Mouse (Mus musculus): ENCODE measurements around the gene Grap2. TPM values are rescaled to one million over a fixed set of nuclear protein-coding genes. Genes with fewer than 3 reads are reported as not detected.

Grap2 gene
- polyA plus RNA-seq, 1 experiment from 2014 or later: 13.3 TPM

GRCm38 (mm10) chr15:80641702-80642435 is 69.5 kb downstream of the Grap2 start:
- no peak overlapping the region for H3K4me3 ChIP-seq (ENCODE audit: low read depth, low read length)
- no peak for ATAC-seq
- DNase-seq: no peak
- no peak overlapping the region for H3K27ac ChIP-seq (ENCODE audit: low read depth)
- no peaks in the 10 kb centered on the region for H3K36me3 ChIP-seq (replicated peaks; ENCODE audit: insufficient read depth, low read length)
- no peak for TF ChIP-seq EP300 (IDR thresholded peaks at IDR 0.05; ENCODE audit: low read depth)
- H3K4me2 ChIP-seq (ENCODE audit: low read depth, low read length): no peak overlapping the region
- no peaks in the 10 kb centered on the region for H3K27me3 ChIP-seq (ENCODE audit: insufficient read depth, low read length)
- H3K4me1 ChIP-seq (ENCODE audit: insufficient read depth): peaks cover 6% of the 10 kb centered on the region
- H3K9me3 ChIP-seq (ENCODE audit: low read length): no peaks in the 10 kb centered on the region
- H3K9ac ChIP-seq (replicated peaks): no peak overlapping the region
- 65% methylated on average over 2 of the region's 2 CpGs for WGBS (ENCODE audit: insufficient replicate concordance)

DNA sequence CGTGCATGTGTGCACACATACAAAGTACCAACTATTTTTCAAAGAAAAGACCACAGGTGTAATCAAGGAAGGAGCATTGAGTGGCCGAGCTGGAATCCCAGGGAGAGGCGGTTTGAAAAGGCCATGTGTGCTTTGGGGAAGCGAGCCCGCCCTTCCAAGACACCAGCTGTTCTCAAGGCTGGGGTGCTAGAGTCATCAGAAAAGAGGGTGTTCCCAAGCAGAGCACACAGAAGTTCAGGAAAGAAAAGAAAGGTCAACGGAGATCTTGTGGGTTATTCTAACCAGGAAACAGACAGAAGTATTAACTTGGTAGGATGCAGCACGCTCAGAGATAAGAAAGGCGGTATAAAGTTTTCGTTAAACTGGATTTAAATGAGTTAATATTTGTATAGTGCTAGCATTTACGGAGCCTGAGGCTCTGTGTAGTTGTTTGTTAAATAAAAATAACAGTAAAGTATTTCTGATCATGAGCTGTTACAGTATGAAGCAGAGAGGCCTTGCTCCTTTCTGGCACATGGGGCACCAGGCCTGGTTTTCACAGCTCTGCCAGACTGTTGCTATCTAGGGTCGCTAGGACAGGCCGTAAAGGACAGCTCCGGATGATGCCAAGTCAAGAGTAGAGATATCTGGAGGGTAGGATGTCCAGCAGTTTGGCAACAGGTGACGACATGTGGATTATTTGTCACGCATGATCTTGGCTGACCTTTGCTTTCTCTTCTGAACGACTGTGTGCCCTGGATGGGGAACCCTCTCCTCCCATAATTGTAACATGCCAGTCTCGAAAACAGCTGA is 72.8 kb downstream of the Grap2 start:
- Histone ChIP-seq H3K4me1 (ENCODE audit: insufficient read depth) (no peaks in the 10 kb centered on the region), H3K4me2 (ENCODE audit: low read depth, low read length) (no peak overlapping the region), H3K9ac (replicated peaks) (no peak overlapping the region), H3K36me3 (replicated peaks; ENCODE audit: insufficient read depth, low read length) (no peaks in the 10 kb centered on the region), H3K27me3 (ENCODE audit: insufficient read depth, low read length) (no peaks in the 10 kb centered on the region), H3K27ac (ENCODE audit: low read depth) (no peak overlapping the region), H3K9me3 (ENCODE audit: low read length) (no peaks in the 10 kb centered on the region), H3K4me3 (ENCODE audit: low read depth, low read length) (no peak overlapping the region)
- ATAC-seq: peak; percentile 65
- no peak for DNase-seq
- TF ChIP-seq EP300 (IDR thresholded peaks at IDR 0.05; ENCODE audit: low read depth) (no peak), CTCF (IDR thresholded peaks at IDR 0.05; ENCODE audit: low read depth) (no peak)
- 68% methylated on average over 17 of the region's 17 CpGs for WGBS (ENCODE audit: insufficient replicate concordance)

- no peak for TF ChIP-seq CTCF (IDR thresholded peaks at IDR 0.05; ENCODE audit: low read depth)
- TF ChIP-seq EP300 (IDR thresholded peaks at IDR 0.05; ENCODE audit: low read depth): no peak
- Histone ChIP-seq H3K9ac (replicated peaks) (no peak overlapping the region), H3K36me3 (replicated peaks; ENCODE audit: insufficient read depth, low read length) (no peaks in the 10 kb centered on the region), H3K4me2 (ENCODE audit: low read depth, low read length) (no peak overlapping the region), H3K27me3 (ENCODE audit: insufficient read depth, low read length) (no peaks in the 10 kb centered on the region), H3K4me3 (ENCODE audit: low read depth, low read length) (no peak overlapping the region), H3K9me3 (ENCODE audit: low read length) (peaks cover 2% of the 10 kb centered on the region; the same call in 1 of the 2 replicates), H3K27ac (ENCODE audit: low read depth) (no peak overlapping the region), H3K4me1 (ENCODE audit: insufficient read depth) (no peaks in the 10 kb centered on the region)
- ATAC-seq (no peak), DNase-seq (no peak)
- 75% methylated on average over 15 of the region's 15 CpGs for WGBS (ENCODE audit: insufficient replicate concordance)
Measured at GRCm38 (mm10) chr15:80648977-80649606, 76.7 kb downstream of the Grap2 start.

- no peaks in the 10 kb centered on the region for H3K36me3 ChIP-seq (replicated peaks; ENCODE audit: insufficient read depth, low read length)
- DNase-seq (no peak), ATAC-seq (no peak)
- no peak overlapping the region for H3K4me2 ChIP-seq (ENCODE audit: low read depth, low read length)
- no peak overlapping the region for H3K4me3 ChIP-seq (ENCODE audit: low read depth, low read length)
- no peaks in the 10 kb centered on the region for H3K4me1 ChIP-seq (ENCODE audit: insufficient read depth)
- no peak overlapping the region for H3K9ac ChIP-seq (replicated peaks)
- no peak overlapping the region for H3K27ac ChIP-seq (ENCODE audit: low read depth)
- WGBS (ENCODE audit: insufficient replicate concordance): 83% methylated on average over 2 of the region's 2 CpGs
- peaks cover 2% of the 10 kb centered on the region; the same call in 1 of the 2 replicates for H3K9me3 ChIP-seq (ENCODE audit: low read length)
- H3K27me3 ChIP-seq (ENCODE audit: insufficient read depth, low read length): no peaks in the 10 kb centered on the region
- no peak for TF ChIP-seq CTCF (IDR thresholded peaks at IDR 0.05; ENCODE audit: low read depth)
- no peak for TF ChIP-seq EP300 (IDR thresholded peaks at IDR 0.05; ENCODE audit: low read depth)
Measured at GRCm38 (mm10) chr15:80650412-80650811, 78.0 kb downstream of the Grap2 start.

GRCm38 (mm10) chr15:80653865-80654264 is 81.5 kb downstream of the Grap2 start:
- ATAC-seq (no peak), DNase-seq (no peak)
- no peak overlapping the region for H3K4me2 ChIP-seq (ENCODE audit: low read depth, low read length)
- H3K4me3 ChIP-seq (ENCODE audit: low read depth, low read length): no peak overlapping the region
- 61% methylated on average over 8 of the region's 8 CpGs for WGBS (ENCODE audit: insufficient replicate concordance)
- no peak overlapping the region for H3K9ac ChIP-seq (replicated peaks)
- peaks cover 2% of the 10 kb centered on the region; the same call in 1 of the 2 replicates for H3K9me3 ChIP-seq (ENCODE audit: low read length)
- no peaks in the 10 kb centered on the region for H3K36me3 ChIP-seq (replicated peaks; ENCODE audit: insufficient read depth, low read length)
- H3K27me3 ChIP-seq (ENCODE audit: insufficient read depth, low read length): no peaks in the 10 kb centered on the region
- no peak overlapping the region for H3K27ac ChIP-seq (ENCODE audit: low read depth)
- no peaks in the 10 kb centered on the region for H3K4me1 ChIP-seq (ENCODE audit: insufficient read depth)
- no peak for TF ChIP-seq EP300 (IDR thresholded peaks at IDR 0.05; ENCODE audit: low read depth)
- TF ChIP-seq CTCF (IDR thresholded peaks at IDR 0.05; ENCODE audit: low read depth): no peak

Measured in liver, postnatal 0 days (tissue).